Mouse (Mus musculus): ENCODE data around the gene Tmem174. TPM values are rescaled to one million over a fixed set of nuclear protein-coding genes. Genes with fewer than 3 reads are reported as not detected.
A peak's percentile ranks its signal among the peaks of the same experiment; 100 is the strongest.

The Tmem174 gene
- polyA plus RNA-seq, 1 experiment from 2014 or later, result not detected

DNA sequence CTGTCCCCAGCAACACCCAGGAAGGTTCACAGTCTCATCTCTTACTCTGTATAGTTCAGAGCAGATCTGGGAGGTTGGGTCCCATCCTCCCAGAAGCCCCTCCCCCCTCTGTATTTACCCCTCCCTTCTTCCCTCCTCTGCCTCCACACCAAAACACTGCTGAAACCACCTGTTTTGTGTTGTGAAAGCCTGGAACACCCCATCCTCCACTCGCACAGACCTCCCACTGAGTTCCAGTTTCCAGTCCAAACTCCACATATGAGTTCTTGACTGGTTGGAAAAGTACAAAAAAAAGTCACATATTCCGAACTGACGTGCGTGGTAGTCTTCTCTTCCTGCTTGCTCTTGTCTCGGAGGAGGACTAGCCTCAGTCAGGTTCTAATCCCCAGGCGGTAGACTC, 45.8 kb downstream of the Tmem174 start:
- DNase-seq (ENCODE audit: low spot score), result no peak
- no peak for ATAC-seq (ENCODE audit: insufficient number of reproducible peaks, low FRiP score, low TSS enrichment, low read depth)
- Histone ChIP-seq H3K27me3 (ENCODE audit: control insufficient read depth, insufficient read depth, low read length) (peaks cover 16% of the 10 kb centered on the region), H3K36me3 (ENCODE audit: control insufficient read depth, insufficient read depth, low read length) (no peaks in the 10 kb centered on the region), H3K4me3 (ENCODE audit: low read depth, low read length) (no peak overlapping the region), H3K9me3 (ENCODE audit: control insufficient read depth, low read length) (no peaks in the 10 kb centered on the region), H3K4me1 (ENCODE audit: control insufficient read depth, insufficient read depth, low read length) (peaks cover 20% of the 10 kb centered on the region; the same call in 1 of the 2 replicates), H3K4me2 (ENCODE audit: low read depth, severe bottlenecking) (no peak overlapping the region), H3K27ac (replicated peaks; ENCODE audit: low read depth, low read length) (no peak overlapping the region), H3K9ac (ENCODE audit: low read length) (no peak overlapping the region)
- 40% methylated on average over 6 of the region's 6 CpGs for WGBS

DNA sequence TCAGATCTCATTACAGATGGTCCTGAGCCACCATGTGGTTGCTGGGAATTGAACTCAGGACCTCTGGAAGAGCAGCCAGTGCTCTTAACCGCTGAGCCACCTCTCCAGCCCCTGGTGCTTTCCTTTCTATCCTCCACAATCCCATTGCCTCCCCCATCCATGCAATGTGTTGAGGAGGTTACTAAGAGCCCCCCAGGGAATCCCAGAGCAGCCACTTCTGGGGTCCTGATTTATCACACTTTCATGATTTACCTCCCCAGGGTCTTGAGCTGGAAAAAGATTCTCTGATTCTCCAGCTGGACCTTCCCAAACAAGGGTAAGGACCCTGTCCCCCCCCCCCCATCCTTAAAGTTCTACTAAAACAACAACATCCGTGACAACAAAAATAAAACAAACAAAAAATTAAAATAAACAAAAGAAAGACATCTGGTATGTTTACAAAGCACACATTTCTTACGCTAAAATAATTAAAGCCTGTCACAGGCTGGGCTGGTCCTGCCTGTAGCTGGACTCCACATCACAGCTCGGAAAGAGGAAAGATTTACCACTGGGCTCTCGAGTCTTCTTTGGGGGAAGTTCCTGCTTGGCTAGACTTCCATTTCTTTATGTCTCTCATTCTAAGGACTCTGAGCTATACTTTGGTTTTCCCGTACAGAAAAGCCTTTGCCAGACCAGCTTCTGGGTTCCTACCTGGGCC, 46.4 kb downstream of the Tmem174 start:
- no peak for DNase-seq (ENCODE audit: low spot score)
- Histone ChIP-seq H3K9ac (ENCODE audit: low read length) (no peak overlapping the region), H3K36me3 (ENCODE audit: control insufficient read depth, insufficient read depth, low read length) (no peaks in the 10 kb centered on the region), H3K4me3 (ENCODE audit: low read depth, low read length) (no peak overlapping the region), H3K4me1 (ENCODE audit: control insufficient read depth, insufficient read depth, low read length) (peaks cover 20% of the 10 kb centered on the region; the same call in 1 of the 2 replicates), H3K27me3 (ENCODE audit: control insufficient read depth, insufficient read depth, low read length) (peaks cover 20% of the 10 kb centered on the region), H3K9me3 (ENCODE audit: control insufficient read depth, low read length) (no peaks in the 10 kb centered on the region), H3K27ac (replicated peaks; ENCODE audit: low read depth, low read length) (no peak overlapping the region), H3K4me2 (ENCODE audit: low read depth, severe bottlenecking) (no peak overlapping the region)
- WGBS, result 62% methylated on average over 6 of the region's 6 CpGs
- ATAC-seq (ENCODE audit: insufficient number of reproducible peaks, low FRiP score, low TSS enrichment, low read depth), result no peak

DNA sequence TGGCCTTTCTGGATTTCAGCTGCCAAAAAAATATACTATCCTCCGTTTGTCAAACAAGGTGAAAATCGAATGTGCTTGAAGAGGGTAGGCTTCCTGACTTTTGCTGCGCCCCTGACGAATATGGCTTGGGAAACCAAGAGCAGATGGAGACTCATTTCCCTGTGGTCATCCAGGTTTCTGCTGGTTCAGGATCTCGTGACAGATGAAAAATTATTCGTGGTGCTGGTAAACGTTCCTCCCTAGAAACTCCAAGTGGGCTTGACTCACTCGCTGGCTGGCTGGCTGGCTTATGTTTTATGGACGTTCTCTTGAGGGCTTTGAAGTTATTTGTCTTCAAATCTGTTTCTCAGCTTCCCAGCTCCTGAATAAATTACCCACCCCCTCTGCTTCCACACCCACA, 47.6 kb downstream of the Tmem174 start:
- Histone ChIP-seq H3K9me3 (ENCODE audit: control insufficient read depth, low read length) (no peaks in the 10 kb centered on the region), H3K27ac (replicated peaks; ENCODE audit: low read depth, low read length) (no peak overlapping the region), H3K4me1 (ENCODE audit: control insufficient read depth, insufficient read depth, low read length) (peaks cover 20% of the 10 kb centered on the region; the same call in 1 of the 2 replicates), H3K36me3 (ENCODE audit: control insufficient read depth, insufficient read depth, low read length) (no peaks in the 10 kb centered on the region), H3K4me3 (ENCODE audit: low read depth, low read length) (no peak overlapping the region; the same call in 1 of the 2 replicates), H3K4me2 (ENCODE audit: low read depth, severe bottlenecking) (peak overlapping the region; percentile 78), H3K27me3 (ENCODE audit: control insufficient read depth, insufficient read depth, low read length) (peaks cover 20% of the 10 kb centered on the region), H3K9ac (ENCODE audit: low read length) (no peak overlapping the region)
- DNase-seq (ENCODE audit: low spot score) (no peak), ATAC-seq (ENCODE audit: insufficient number of reproducible peaks, low FRiP score, low TSS enrichment, low read depth) (no peak)
- WGBS, result 25% methylated on average over 9 of the region's 9 CpGs

DNA sequence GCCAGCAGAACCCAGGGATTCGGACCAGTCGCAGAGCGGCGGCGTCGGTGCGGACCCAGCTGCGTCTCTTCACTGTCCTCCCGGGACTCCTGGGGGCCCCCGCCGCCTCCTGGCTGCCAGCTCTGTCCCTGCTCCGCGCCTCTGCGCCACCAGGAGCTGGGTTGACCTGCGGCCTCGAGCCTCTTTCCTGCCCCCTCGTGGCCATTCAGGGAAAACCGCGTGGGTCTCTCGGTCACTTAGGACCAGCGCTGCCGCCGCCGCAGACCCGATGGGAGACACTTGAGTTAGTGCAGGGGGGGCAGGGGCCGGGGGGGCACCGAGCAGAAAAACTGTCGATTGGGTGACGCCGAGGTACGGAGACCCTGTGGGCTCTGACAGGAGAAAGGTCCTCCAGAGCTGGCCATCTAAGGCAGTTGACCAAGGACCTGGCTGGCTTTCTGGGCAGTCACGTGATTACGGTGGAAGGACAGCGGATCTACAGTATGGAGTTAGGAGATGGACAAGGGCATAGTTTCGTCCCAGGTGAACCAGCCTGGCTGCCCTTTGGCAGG, 48.2 kb downstream of the Tmem174 start:
- Histone ChIP-seq H3K4me1 (ENCODE audit: control insufficient read depth, insufficient read depth, low read length) (peaks cover 20% of the 10 kb centered on the region; the same call in 1 of the 2 replicates), H3K27ac (replicated peaks; ENCODE audit: low read depth, low read length) (no peak overlapping the region), H3K4me2 (ENCODE audit: low read depth, severe bottlenecking) (peak overlapping the region; percentile 78), H3K9me3 (ENCODE audit: control insufficient read depth, low read length) (no peaks in the 10 kb centered on the region), H3K36me3 (ENCODE audit: control insufficient read depth, insufficient read depth, low read length) (no peaks in the 10 kb centered on the region), H3K4me3 (ENCODE audit: low read depth, low read length) (peak overlapping the region; percentile 36), H3K27me3 (ENCODE audit: control insufficient read depth, insufficient read depth, low read length) (peaks cover 23% of the 10 kb centered on the region), H3K9ac (ENCODE audit: low read length) (peak overlapping the region; percentile 1)
- DNase-seq (ENCODE audit: low spot score) (peak; percentile 92), ATAC-seq (ENCODE audit: insufficient number of reproducible peaks, low FRiP score, low TSS enrichment, low read depth) (peak; percentile 60; the same call in 1 of the 2 replicates)
- WGBS, result 2% methylated on average over 35 of the region's 35 CpGs

DNA sequence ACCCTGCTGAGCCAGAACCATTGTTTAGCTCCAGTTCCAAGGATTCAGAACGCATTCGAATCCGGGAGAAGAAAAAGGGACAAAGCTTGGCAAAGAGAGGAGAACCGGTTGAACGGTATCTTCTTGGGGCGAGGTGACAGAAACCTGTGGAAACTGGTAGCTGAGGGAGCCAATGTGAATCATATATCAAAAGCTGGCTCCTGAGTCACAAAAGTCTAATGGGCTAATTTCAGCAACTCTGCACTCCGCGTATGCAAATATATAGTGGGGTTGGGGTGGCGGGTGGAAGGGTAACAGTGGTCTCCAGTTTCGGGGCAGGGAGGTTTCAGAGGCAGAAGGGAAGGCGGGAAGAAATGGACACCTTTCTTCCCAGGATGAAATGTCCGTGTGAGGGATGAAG, 48.7 kb downstream of the Tmem174 start:
- 3% methylated on average over 12 of the region's 12 CpGs for WGBS
- Histone ChIP-seq H3K27ac (replicated peaks; ENCODE audit: low read depth, low read length) (no peak overlapping the region), H3K4me3 (ENCODE audit: low read depth, low read length) (peak overlapping the region; percentile 36), H3K9ac (ENCODE audit: low read length) (peak overlapping the region; percentile 1; the same call in 1 of the 2 replicates), H3K4me1 (ENCODE audit: control insufficient read depth, insufficient read depth, low read length) (peaks cover 20% of the 10 kb centered on the region; the same call in 1 of the 2 replicates), H3K9me3 (ENCODE audit: control insufficient read depth, low read length) (no peaks in the 10 kb centered on the region), H3K4me2 (ENCODE audit: low read depth, severe bottlenecking) (peak overlapping the region; percentile 78), H3K36me3 (ENCODE audit: control insufficient read depth, insufficient read depth, low read length) (no peaks in the 10 kb centered on the region), H3K27me3 (ENCODE audit: control insufficient read depth, insufficient read depth, low read length) (peaks cover 26% of the 10 kb centered on the region)
- DNase-seq (ENCODE audit: low spot score) (no peak), ATAC-seq (ENCODE audit: insufficient number of reproducible peaks, low FRiP score, low TSS enrichment, low read depth) (no peak)

GRCm38 (mm10) chr13:98587639-98588038, 49.6 kb downstream of the Tmem174 start:
- Histone ChIP-seq H3K9me3 (ENCODE audit: control insufficient read depth, low read length) (no peaks in the 10 kb centered on the region), H3K36me3 (ENCODE audit: control insufficient read depth, insufficient read depth, low read length) (no peaks in the 10 kb centered on the region), H3K27ac (replicated peaks; ENCODE audit: low read depth, low read length) (no peak overlapping the region), H3K4me1 (ENCODE audit: control insufficient read depth, insufficient read depth, low read length) (peaks cover 20% of the 10 kb centered on the region; the same call in 1 of the 2 replicates), H3K9ac (ENCODE audit: low read length) (no peak overlapping the region), H3K4me3 (ENCODE audit: low read depth, low read length) (no peak overlapping the region), H3K4me2 (ENCODE audit: low read depth, severe bottlenecking) (no peak overlapping the region), H3K27me3 (ENCODE audit: control insufficient read depth, insufficient read depth, low read length) (peaks cover 26% of the 10 kb centered on the region)
- ATAC-seq (ENCODE audit: insufficient number of reproducible peaks, low FRiP score, low TSS enrichment, low read depth), result 0 out of 2 replicates have a peak, but pooled peaks have one; percentile 36
- peak; percentile 58 for DNase-seq (ENCODE audit: low spot score)
- WGBS, result 4% methylated on average over 14 of the region's 14 CpGs

DNA sequence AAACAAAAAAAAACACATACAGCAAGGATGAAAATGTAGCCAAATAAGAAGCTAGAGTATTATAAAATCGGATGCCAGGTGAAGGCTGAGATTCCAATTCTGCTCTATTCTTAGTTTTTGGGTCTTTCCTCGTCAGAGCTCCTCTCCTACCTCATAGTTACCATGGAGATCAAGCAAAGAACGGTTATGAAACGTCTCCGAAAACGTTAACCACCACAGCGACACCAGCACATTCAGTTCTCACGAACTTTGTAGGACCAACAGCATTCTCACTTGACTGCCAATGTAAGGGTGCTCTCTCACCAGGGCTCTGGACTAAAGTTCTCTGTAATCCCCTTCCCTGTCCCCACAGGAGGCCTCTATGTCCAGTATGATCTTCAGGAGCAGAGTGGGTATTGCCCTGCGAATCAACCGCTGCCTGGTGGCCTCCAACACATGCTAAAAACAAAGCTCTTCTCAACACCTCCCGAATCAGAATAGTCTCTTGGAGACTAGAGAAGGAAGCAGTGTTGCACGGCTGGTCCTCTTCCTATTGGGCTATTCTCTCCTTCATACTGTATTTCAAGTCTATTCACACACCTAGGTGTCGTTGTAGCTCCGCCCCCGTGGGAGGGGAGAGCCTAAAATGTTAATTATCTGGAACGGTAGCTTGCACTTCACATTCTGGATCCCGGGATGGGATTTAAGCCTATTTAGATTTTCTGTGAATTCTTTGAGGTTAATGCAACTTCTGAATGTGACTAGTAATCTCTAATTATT, 50.2 kb downstream of the Tmem174 start:
- Histone ChIP-seq H3K4me3 (ENCODE audit: low read depth, low read length) (no peak overlapping the region), H3K4me2 (ENCODE audit: low read depth, severe bottlenecking) (no peak overlapping the region), H3K9me3 (ENCODE audit: control insufficient read depth, low read length) (no peaks in the 10 kb centered on the region)

More for the DNA sequence above, 50.2 kb downstream of the Tmem174 start:
- no peak for ATAC-seq (ENCODE audit: insufficient number of reproducible peaks, low FRiP score, low TSS enrichment, low read depth)
- Histone ChIP-seq H3K4me1 (ENCODE audit: control insufficient read depth, insufficient read depth, low read length) (peaks cover 20% of the 10 kb centered on the region; the same call in 1 of the 2 replicates), H3K9ac (ENCODE audit: low read length) (no peak overlapping the region), H3K27ac (replicated peaks; ENCODE audit: low read depth, low read length) (no peak overlapping the region), H3K27me3 (ENCODE audit: control insufficient read depth, insufficient read depth, low read length) (peaks cover 26% of the 10 kb centered on the region), H3K36me3 (ENCODE audit: control insufficient read depth, insufficient read depth, low read length) (no peaks in the 10 kb centered on the region)
- no peak for DNase-seq (ENCODE audit: low spot score)
- WGBS, result 28% methylated on average over 17 of the region's 17 CpGs

All from limb, embryonic 11.5 days (tissue).